Mouse (Mus musculus) mesoderm, embryonic 11.5 days (tissue): Measurements from ENCODE around the gene Mcm3.

ENCODE experiments used
- DNase-seq: peaks from one replicate; pipeline ENCODE4 v3.0.0-alpha.2; 2012; ENCODE audit warnings: low read depth, low spot score

The Mcm3 gene

DNA sequence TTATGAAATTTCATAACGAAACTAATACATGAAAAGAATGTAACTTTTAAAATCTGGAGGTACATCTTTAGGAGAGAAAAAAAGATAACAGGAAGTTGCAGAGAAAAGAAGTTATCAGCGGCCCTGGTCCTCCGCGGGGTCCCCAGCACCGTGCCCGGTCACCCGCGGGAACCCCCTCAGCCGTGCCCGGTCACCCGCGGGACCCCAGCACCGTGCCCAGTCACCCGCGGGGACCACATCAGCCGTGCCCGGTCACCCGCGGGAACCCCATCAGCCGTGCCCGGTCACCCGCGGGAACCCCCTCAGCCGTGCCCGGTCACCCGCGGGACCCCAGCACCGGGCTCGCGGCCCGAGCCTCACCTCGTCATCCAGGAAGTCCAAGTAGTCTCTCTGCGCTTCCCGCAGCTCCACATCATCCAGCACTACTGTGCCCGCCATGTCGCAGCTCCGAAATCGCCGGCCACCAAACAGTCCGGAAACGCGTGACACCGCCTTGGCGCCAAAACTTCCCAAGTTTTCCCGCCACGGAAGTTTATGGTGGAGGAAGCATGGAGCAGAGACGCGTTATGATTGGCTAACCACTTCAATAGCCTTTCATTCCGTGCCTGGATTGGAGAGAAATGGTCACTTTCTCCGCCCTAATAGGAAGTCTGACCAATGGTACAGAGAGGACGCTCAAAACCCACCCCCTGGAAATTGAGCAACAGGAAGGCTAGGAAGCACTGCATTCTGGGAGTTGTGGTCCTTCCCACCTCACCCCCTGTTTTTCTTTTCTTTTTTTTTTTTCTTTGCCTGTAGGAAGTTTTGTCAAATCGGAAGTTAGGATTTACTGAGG, at the start of gene Mcm3:
Mcm3 (minus strand) TSS at position 542 of the 835 bp plus-strand sequence.
- DNase-seq: peak; percentile 97

DNA sequence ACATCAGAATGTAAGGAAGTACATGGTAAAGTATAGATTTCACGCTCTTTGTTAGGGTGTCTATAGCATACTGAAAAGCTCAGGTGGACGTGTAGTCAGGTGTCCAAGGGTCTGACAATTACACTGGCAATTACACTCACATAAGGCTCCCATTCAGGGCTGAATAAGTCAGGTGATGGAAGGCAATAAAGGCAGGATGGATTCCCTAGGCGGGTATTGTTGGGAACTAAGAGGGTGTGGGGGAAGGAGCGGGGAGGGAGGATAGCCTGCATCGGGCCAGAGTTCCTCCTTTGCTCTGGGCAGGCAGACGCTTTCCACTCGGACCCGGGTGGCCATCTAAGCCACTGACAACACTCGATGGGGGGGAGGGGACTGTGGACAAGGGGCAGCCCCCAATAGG, 47.9 kb upstream of the Mcm3 start:
- no peak for DNase-seq

DNA sequence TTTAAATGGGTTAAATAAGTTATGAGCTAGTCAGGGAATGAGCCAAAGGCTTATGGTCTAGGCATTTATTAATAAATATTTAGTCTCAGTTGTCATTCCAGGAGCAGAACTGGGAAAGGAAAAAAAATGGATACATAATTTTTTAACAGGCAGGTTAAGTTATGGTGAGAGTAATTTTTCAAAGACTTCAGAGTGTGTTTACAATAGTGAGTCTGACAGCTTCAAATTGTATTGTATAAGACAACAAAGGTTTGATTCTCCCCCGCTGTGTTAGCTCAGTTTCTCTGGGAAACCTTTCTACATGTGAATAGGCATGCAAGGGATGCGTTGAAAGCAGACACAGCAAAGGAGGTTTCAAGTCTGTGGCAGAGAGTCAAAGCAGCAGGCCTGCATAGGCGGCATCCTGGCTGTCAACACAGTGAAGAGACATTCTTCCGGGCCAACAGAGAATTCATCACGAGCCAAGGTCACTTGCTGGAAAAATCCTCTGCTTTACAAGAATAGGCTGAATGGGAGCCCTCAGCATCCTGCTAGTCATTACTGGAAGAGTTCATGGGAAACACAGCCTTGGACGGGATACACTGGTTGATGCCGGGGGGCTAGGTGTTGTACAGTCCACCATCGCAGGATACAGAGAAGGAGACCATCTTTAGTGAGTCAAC, 47.3 kb upstream of the Mcm3 start:
- peak; percentile 39 for DNase-seq

DNA sequence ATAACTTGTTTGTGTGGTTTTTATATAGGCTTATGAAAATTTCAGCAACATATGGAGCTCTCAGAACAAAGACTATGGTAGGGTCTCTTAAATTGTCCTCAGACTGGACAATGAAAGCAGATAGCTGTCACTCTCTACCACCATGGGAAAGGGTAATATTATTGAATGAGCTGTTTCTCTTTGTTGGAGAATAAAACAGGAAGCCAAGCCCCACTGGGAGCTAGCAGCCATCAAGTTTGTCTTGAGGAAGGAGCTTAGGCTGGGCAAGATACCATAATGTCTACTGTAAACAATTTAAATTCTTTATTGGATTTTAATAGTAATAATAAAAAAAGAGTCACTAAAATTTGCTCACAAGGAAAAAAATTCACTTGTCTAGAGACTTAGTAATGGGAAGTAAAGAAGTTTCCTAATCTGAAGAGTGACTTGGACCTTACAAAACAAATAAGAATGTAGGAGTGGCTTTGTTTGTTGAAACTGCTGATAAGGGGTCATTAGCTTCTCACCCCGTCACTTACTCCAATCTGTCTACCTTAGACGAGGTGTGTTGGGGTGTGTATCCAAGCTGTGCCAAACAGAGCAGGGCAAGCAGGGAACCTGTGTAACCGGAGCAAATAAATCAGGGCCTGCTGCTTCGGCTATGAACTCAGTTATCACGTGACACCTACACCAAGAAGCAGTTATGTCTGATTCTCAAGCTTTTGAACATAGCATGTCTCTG, 43.5 kb upstream of the Mcm3 start:
- DNase-seq: no peak

DNA sequence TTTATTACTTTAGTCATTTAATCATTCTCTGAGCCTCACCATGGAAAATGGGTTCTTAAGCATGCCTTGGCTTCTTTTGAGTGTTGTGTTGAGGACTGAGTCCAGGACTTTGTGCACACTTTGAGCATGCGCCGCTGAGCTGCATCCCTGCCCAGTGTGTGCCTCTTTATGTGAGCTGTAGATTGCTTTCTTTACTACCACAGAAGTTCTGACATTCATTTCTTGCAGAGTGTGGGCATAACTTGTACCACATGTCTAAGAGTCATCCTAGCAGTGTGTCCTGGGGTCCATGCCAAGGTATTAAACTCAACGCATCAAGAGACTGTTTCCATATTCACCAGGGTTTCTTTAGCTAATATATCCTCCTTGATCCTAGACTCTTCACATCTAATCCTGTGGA, 41.8 kb upstream of the Mcm3 start:
- no peak for DNase-seq

DNA sequence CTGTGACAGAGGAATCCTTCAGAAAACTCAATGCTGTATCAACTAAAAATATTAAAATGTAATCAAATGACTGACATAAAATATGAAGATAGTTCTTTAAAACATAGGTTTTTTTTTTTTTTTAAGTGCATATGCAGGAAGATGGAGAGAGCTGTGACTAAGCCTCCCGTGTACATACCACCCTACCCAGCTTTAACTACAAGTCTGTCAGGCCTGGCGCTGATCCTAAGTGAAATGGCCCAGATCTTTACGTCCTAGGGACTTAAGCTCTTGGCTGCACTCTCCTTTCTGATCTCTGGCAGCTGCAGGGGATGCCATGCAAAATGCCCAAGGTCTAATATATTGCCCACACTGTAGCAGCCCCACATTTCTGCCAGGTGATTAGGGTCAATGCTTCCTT, 40.7 kb upstream of the Mcm3 start:
- DNase-seq: no peak

DNA sequence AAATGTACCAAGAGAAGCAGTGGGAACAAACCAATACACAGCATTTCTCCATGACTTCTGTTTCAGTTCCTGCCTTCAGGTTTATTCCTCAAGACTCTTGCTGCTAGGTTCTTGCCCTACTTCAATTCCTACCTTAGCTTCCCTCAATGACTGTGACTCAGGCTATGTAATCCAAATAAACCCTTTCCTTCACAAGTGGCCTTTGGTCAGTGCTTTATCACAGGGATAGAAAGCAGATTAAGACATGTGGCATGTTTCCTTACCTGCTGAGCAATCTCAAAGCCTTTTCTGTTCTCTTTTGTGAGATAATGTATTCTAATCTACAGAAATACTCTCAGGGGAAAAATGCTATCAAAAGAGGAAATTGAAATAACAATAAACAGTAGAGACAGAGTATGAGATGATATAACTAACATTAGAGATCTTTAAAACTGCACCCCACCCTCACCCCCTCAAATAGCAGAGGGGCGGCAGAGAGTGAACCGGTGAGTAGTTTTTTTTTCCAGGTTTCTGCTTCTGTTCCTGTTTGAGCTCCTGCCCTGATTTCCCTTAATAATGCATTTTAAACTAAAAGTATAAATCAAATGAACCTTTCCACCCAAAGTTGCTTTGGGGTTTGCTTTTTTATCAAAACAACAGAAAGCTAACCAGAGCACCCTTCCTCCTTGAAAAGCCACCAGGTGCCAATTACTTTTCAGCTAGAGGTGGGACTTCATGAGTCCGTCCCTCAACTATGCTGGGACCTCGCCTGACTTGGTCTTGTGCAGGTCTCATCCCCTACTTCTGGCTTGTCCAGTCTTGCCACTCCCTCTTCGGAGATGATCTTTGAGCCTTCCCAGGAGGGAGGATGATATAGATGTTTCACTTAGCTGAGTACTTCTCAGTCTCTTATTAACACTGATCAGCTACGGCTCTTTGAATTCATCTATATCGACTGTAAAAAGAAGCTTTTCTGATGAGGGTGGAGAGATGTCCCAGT, 37.1 kb upstream of the Mcm3 start:
- no peak for DNase-seq

DNA sequence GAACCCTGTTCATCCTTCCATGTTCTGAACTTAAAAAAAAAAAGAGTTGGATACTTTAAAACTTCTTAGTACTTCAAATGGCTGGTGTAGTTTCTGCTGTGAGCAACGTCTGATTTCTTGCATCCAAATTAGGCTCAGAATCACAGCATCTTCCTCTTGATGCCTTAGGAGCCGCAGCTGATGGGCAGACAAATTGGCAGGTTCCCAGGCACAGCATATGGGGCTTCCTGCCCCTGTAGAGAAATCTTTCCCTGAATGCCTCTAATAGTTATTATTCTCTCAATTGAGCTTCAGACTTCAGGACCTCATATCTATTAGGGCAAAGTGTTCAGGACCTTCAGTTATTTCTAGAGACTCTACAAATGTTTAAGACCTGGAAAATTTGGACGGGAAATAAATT, 19.8 kb upstream of the Mcm3 start:
- no peak for DNase-seq

DNA sequence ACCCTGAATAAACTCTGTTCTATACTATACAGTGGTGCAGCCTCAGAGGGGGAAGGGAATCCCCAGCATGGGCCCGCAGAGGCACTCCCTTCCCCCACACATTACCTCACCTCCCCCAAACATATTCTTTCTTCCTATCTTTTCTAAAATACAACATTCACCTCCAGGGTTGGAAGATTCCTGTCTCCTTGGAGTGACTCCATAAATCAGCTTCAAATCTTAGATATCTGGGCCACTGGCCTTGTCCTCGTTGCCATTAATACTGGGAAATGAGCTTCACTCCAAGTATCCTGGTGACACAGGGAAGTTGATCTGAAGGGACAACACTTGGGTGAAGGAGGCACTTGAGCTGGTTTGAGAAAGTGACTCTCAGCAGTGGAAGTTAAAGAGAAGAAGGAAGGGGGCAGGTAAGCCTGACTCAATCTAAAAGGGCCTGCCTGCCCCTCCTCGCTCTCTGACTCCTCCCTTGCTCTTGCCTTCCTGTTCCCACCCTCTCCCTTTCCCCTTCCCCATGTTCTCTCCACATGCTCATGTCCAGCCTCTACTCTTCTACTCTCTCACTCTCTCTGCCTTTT, 16.5 kb upstream of the Mcm3 start:
- no peak for DNase-seq

DNA sequence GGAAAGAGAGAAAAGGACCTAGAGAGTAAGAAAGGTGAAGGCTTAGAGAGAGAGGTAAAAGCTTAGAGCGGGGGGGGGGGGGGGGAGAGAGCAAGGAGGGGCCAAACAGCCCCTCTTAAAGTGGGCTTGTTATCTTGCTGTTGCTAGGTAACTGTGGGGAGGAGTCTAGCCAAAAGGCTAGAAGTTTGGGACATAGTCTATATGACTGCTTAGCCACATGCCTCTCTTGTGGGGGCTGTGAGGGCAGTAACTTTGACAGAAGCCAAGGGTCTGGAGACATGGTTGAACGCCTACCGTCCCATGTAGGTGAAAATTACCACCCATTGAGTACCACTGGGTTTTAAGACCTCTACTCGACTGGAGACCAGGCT, 13.0 kb upstream of the Mcm3 start:
- DNase-seq: no peak

DNA sequence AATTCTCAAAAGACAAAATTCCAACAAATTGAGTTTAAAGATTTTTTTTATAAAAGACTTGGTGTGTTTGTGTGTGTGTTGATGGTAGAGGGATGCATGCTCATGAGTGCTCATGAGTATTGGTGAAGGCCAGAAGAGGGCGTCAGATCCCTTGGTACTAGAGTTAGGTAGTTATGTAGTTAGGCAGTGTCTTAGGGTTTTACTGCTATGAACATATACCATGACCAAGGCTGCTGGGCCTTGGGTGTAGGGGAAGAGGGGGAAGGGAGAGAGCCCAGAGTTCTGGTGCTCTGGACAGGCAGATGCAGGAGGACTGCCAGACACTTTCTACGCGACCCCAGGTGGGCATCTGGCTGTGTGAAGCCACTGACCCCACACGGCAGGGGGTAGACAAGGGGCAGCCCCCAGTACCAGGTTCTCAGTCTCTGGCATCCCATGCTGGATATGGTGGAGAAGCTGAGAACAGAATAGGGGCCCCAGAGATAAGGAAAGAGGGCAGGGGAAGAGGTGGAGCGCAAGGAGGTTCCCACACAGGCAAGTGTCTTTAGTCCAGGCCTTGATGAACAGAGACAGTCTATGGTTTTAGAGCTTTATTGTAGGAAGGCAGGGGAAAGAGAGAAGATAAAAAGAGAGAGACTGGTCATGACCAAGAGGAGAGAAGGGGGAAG, 12.5 kb upstream of the Mcm3 start:
- DNase-seq: no peak

DNA sequence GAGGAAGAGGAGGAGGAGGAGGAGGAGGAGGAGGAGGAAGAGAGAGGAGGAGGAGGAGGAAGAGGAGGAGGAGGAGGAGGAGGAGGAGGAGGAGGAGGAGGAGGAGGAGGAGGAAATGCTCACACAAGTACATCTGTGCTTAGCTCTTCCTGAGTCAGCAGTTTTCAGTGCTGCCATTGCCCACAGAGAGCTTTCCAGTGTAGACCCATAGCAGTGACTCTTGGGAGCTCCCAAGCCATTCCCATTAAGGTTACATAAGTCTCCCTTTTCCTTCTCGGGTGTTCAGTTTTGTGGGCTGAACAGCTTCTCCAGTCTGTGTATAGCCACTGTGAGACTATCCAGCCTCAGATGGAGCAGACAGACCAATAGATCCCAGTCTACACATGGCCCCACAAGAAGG, 10.4 kb upstream of the Mcm3 start:
- no peak for DNase-seq

DNA sequence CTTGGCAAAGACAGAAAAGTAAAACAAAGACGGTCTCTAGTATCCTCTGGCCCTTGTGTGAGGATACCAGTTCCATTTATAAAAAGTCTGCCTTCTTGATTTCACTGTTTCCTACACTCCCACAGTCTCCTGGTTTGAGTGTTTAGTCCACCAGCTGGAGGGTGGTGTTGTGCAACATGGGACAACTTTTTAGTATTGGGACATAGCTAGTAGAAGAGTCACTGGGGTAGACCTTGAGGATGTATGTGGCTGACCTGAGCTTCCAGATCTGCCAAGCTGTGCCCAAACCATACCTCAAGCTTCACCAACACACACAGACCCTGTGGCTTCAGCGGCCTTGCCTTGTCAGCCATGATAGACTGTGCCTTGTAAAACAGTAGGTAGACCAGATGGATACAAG, 7.9 kb upstream of the Mcm3 start:
- no peak for DNase-seq

DNA sequence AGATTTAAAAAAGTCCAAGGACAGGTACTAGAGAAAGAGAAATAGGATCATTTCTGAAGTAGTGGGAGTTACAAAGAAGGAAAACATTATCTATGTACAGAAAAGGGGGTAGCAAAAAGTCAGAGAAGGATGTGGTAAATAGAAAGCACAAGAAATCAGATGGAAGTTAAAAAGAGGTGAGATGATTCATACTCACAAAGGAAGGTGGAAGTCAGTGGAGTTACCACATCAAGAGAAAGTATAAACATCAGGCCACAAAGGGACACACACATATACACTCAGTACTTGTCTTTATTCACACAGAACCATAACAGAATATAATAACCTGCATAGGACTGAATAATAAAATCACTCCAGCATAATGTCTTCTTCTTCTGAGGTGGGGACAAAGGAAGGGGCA, 4.9 kb upstream of the Mcm3 start:
- no peak for DNase-seq

DNA sequence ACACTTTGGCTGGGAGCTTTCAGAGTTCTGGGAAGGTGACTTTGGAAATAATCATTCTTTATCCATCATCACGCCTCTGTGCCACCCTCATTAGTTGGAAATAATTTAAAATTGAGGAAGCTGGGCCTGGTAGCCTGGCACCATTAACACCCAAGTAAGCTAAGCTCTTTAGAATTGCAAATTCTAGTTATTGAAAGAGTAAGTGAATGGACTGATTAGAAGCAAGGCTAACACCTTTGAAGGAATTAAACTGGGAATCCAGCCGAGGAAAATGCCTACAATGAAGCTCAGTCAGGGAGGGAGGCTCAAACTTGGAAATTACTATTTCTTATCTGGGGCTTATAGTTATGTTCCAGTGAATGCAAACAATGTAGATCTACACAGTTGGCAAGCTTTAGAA, 3.8 kb upstream of the Mcm3 start:
- no peak for DNase-seq

DNA sequence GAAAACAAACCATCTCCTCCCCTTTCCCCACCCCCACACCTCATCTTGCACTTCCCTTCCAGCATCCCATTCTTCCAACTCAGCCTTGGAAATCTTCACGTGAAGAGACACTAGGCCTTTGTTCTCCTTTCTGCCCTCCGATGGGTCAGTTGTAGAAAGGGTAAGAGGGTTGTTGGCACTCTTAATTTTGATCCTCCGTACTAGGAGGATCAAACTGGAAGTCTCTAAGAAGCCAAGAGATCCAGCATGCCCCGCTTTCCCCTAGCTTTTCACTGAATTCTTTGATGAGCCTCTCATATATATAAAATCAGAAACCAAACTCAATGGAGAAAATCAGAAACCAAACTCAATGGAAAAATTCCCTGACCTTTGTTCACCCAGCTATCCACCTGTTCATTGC, 3.4 kb upstream of the Mcm3 start:
- DNase-seq: no peak

DNA sequence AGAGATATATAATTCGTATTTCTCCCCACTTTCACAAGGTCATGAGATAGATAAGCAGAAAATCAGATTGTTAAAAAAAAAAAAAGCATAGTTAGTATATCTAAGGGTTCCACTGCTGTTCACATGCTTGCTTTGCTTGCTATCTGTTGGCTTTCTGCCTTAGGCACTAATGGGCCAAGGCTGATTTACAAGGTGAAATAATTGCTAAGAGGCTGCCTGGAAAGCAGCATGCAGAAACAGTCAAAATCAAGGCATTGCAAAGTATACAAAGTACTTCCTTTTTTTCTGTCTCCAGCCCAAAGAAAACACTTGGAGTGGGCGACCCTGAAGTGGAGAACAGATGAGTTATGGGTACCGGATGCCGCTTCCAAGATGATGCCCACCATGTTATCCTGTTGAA, 847 bp upstream of the Mcm3 start:
- no peak for DNase-seq

DNA sequence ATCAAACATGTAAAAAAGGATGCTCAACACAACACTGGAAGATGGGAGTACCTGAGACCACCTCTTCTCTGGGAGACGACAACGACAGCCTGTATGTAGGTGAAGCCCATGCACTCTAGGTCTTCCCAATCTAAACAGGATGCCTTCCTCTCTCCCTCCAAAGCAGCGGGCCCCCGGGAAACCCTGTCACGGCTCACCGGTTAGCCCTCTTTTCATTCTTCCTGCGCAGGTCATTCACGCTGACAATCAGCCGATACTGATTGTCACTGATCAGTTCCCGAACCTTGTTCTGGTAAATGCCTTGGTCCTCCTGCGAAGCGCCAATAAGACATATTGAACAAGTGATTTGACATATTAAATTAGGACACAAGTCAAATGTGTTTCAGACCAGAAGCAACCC, 2.5 kb downstream of the Mcm3 start:
- DNase-seq: no peak

DNA sequence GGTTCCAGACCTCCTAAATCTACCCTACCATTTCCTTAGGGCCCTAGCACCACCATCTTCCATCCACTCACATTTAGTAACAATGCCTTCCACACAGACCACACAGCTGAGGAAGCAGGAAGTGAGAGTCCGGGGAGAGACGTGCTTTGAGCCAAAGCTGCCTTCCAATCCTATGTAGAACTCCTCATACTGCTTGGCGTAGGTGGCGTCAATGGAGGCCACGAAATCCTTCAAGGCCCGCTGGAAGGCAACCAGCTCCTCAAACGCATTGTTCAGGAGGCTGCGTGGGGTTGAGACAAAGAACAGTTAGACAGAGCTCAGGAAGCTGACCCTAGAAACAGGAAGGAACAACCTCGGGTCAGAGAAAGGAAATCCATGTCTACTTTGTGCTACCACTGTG, 2.9 kb downstream of the Mcm3 start:
- no peak for DNase-seq

DNA sequence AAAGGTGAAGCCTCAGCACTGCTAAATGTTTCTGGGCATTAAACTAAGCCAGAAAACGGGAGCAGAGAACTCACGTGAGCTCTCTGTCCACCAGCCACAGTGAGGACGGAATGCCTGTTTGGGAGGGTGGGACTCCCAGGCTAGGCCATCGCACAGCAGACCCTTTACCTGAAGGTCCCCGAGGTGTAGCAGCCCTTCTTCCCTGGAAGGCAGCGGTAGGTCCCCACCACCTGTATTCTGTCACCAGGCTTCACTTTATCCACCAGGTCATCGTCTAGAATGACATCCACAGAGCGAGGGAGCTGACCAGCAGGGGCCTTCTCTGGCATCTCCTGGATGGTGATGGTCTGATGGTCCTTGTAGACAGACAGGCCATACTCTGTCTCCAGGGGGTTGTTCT, 5.6 kb downstream of the Mcm3 start:
- no peak for DNase-seq

DNA sequence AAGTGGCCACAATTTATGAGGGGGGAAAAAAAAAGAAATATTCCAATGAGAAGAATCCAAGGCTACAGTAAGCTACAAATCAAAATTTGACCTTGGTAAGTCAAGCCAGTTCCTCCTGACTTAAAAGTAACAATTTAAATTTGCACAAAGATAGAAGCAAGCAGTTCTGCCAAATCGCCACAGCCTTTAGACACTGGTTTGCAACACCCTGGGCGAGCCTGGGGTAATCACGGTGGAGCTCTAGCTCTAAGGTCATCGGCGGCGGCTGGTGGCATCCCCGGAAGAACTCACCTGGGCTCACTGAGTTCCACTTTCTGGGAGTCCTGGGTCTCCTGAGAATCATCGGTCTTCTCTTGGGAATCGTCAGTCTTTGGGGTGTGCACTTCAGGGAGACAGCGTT, 15.6 kb downstream of the Mcm3 start:
- no peak for DNase-seq
